Mouse (Mus musculus) forebrain, embryonic 12.5 days (tissue): Measurements from ENCODE around the gene Ptpn22. TPM values are rescaled to one million over a fixed set of nuclear protein-coding genes. Genes with fewer than 3 reads are reported as not detected.

Source experiments
- ATAC-seq: fragments of 200-750 bp; cut with Nextera tagmentation; 2 replicates; pipeline ENCODE4 v1.8.0; 2017; ENCODE audit warnings: moderate TSS enrichment; ENCODE audit not compliant: low FRiP score
- H3K27ac ChIP-seq: fragments of 300-500 bp; sonication (generic); 2 replicates; pipeline ENCODE4 v1.5.1; 2016; ENCODE audit warnings: mild to moderate bottlenecking
- H3K27me3 ChIP-seq: fragments of 300-500 bp; sonication (generic); 2 replicates; pipeline ENCODE4 v1.6.1; 2016; ENCODE audit warnings: mild to moderate bottlenecking
- H3K36me3 ChIP-seq: fragments of 300-500 bp; sonication (generic); replicated peaks from 2 replicates; pipeline ENCODE4 v1.6.1; 2016; ENCODE audit warnings: mild to moderate bottlenecking
- H3K4me1 ChIP-seq: fragments of 300-500 bp; sonication (generic); 2 replicates; pipeline ENCODE4 v1.6.1; 2016
- H3K4me2 ChIP-seq: fragments of 300-500 bp; sonication (generic); 2 replicates; pipeline ENCODE4 v1.6.1; 2016; ENCODE audit warnings: mild to moderate bottlenecking, moderate library complexity
- H3K4me3 ChIP-seq: fragments of 300-500 bp; sonication (generic); replicated peaks from 2 replicates; pipeline ENCODE4 v1.5.1; 2016; ENCODE audit warnings: mild to moderate bottlenecking
- H3K9ac ChIP-seq: fragments of 300-500 bp; sonication (generic); 2 replicates; pipeline ENCODE4 v1.6.1; 2016; ENCODE audit warnings: mild to moderate bottlenecking
- H3K9me3 ChIP-seq: fragments of 300-500 bp; sonication (generic); 2 replicates; pipeline ENCODE4 v1.6.1; 2016
- WGBS: fragments of 180-500 bp; shearing (Covaris S2); methylation state at CpG from one replicate; pipeline ENCODE4 v1.1.7; 2016; 5-methylcytosine and 5-hydroxymethylcytosine counted together
- polyA plus RNA-seq: library from polyadenylated mRNA; unstranded; fragments of >200 nt; fragmentation: Nextera tagmentation; extraction: Ambion mirVana; gene quantifications from 2 replicates; pipeline ENCODE4 v1.2.1, GENCODE M21; 2016

The Ptpn22 gene
- polyA plus RNA-seq, 1 experiment from 2014 or later: 0.29 TPM

GRCm38 (mm10) chr3:103864200-103864599 lies 4.6 kb downstream of the Ptpn22 start:
- Histone ChIP-seq H3K27me3 (no peaks in the 10 kb centered on the region), H3K4me3 (no peak overlapping the region), H3K27ac (no peak overlapping the region), H3K9me3 (no peaks in the 10 kb centered on the region), H3K4me1 (0 out of 2 replicates have a peak, but pooled peaks cover 4% of the 10 kb centered on the region), H3K4me2 (no peak overlapping the region), H3K9ac (no peak overlapping the region), H3K36me3 (no peaks in the 10 kb centered on the region)
- 92% methylated on average over 6 of the region's 6 CpGs for whole genome bisulfite sequencing
- ATAC-seq: no peak

DNA sequence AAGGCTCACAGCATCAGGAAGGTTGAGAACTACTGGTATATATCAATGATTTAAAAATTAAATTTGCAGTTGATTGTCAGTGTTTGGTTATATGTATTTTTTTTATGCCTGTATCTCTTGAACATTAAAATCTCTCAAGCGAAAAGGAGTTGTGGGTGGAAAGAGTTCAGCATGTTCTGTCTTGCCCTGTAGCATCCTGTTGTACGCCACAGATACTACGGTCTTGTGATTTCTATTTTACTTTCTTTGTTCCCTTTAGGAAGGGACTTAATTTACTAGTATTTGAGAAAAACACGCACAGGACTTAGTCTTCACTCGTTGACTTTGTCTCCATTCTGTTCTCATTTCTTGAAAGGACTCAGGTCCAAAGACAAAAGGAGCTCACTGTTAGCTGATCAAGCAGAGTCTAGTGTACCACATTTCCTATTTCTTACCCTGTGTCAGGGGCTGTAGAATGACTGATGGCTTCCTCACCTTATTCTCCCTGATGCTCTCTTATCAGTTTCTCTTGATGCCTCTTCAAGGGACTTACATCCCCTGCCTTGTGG lies 7.9 kb downstream of the Ptpn22 start:
- Histone ChIP-seq H3K27me3 (no peaks in the 10 kb centered on the region), H3K9me3 (no peaks in the 10 kb centered on the region), H3K27ac (no peak overlapping the region), H3K4me1 (no peaks in the 10 kb centered on the region), H3K4me2 (no peak overlapping the region), H3K9ac (no peak overlapping the region), H3K36me3 (no peaks in the 10 kb centered on the region), H3K4me3 (no peak overlapping the region)
- 87% methylated on average over 5 of the region's 5 CpGs for WGBS
- no peak for ATAC-seq

DNA sequence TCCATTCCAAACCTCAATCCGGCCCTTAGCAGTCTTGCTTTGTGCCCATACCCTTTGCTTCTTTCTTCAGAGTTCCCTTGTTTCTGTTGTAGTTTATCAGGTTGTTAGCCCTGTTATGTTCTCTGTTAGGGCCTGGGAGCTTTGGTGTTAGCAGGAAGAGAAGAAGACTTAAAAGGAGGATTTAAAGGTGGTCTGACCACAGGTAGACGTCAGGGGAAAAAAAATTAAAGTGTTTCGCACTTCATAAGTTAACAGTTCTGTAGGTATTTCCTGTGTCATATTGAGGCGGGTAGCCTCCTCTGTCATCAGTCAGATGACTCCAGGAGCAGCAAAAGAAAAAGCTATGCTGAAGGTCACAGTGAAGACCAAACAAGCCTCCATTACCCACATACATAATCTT lies 8.4 kb downstream of the Ptpn22 start:
- ATAC-seq: no peak
- Histone ChIP-seq H3K9ac (no peak overlapping the region), H3K4me2 (no peak overlapping the region), H3K27ac (no peak overlapping the region), H3K4me1 (no peaks in the 10 kb centered on the region), H3K9me3 (no peaks in the 10 kb centered on the region), H3K4me3 (no peak overlapping the region), H3K27me3 (no peaks in the 10 kb centered on the region), H3K36me3 (no peaks in the 10 kb centered on the region)
- WGBS: 82% methylated on average over 4 of the region's 4 CpGs

GRCm38 (mm10) chr3:103872663-103873098 lies 13.1 kb downstream of the Ptpn22 start:
- no peak overlapping the region for H3K4me2 ChIP-seq
- no peak overlapping the region for H3K9ac ChIP-seq
- WGBS: 82% methylated on average over 3 of the region's 3 CpGs
- H3K4me1 ChIP-seq: no peaks in the 10 kb centered on the region
- no peak overlapping the region for H3K27ac ChIP-seq
- no peak overlapping the region for H3K4me3 ChIP-seq
- H3K27me3 ChIP-seq: no peaks in the 10 kb centered on the region
- H3K9me3 ChIP-seq: no peaks in the 10 kb centered on the region
- no peak for ATAC-seq
- H3K36me3 ChIP-seq: no peaks in the 10 kb centered on the region

- H3K9me3 ChIP-seq: no peaks in the 10 kb centered on the region
- no peak for ATAC-seq
- no peaks in the 10 kb centered on the region for H3K4me1 ChIP-seq
- H3K4me2 ChIP-seq: no peak overlapping the region
- H3K4me3 ChIP-seq: no peak overlapping the region
- WGBS: 75% methylated on average over 7 of the region's 7 CpGs
- H3K36me3 ChIP-seq: no peaks in the 10 kb centered on the region
- no peak overlapping the region for H3K9ac ChIP-seq
- no peak overlapping the region for H3K27ac ChIP-seq
- no peaks in the 10 kb centered on the region for H3K27me3 ChIP-seq
These were observed 14.7 kb downstream of the Ptpn22 start for GRCm38 (mm10) chr3:103874329-103874728.

DNA sequence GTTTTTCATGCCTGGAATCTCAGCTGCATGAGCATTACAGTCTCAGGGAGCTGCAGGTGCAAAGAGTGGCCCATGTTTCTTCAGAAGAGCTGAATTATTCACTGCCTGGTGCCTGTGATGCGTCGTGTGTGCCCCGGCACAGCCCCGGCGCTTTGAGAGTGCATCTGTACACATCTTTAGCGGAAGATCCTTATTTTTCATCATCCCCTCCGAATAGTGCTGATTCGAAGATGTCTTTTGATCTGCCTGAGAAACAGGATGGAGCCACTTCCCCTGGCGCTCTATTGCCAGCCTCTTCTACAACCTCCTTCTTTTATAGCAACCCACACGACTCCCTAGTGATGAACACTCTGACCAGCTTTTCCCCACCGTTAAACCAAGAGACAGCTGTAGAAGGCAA lies 26.4 kb downstream of the Ptpn22 start:
- Histone ChIP-seq H3K4me2 (no peak overlapping the region), H3K9ac (no peak overlapping the region), H3K4me3 (no peak overlapping the region), H3K4me1 (no peaks in the 10 kb centered on the region), H3K27ac (no peak overlapping the region), H3K36me3 (no peaks in the 10 kb centered on the region), H3K9me3 (no peaks in the 10 kb centered on the region), H3K27me3 (no peaks in the 10 kb centered on the region)
- ATAC-seq: no peak
- WGBS: 86% methylated on average over 11 of the region's 11 CpGs

GRCm38 (mm10) chr3:103887581-103887980 lies 28.0 kb downstream of the Ptpn22 start:
- no peaks in the 10 kb centered on the region for H3K9me3 ChIP-seq
- WGBS: 28% methylated on average over 3 of the region's 3 CpGs
- no peak for ATAC-seq
- no peak overlapping the region for H3K4me2 ChIP-seq
- H3K9ac ChIP-seq: no peak overlapping the region
- H3K4me3 ChIP-seq: no peak overlapping the region
- no peaks in the 10 kb centered on the region for H3K36me3 ChIP-seq
- H3K27ac ChIP-seq: no peak overlapping the region
- H3K4me1 ChIP-seq: no peaks in the 10 kb centered on the region
- H3K27me3 ChIP-seq: no peaks in the 10 kb centered on the region

DNA sequence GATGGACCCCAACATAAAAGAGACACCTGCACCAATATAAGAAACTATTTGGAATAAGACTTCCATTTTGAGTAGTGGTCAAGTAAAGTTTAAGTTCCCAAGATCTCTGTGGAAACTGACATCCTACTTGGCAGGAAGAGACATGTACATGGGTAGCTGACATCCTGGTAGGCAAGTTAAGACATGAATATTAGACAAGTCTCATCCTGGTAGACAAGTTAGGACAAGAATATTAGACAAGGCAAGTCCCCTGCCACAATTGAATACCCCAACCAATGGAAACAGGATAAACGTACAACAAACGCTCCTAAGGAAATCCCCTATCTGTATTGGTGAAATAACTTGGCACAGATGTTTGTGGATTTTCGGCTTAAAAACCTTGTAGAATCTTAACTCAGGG lies 33.8 kb downstream of the Ptpn22 start:
- Histone ChIP-seq H3K9me3 (no peaks in the 10 kb centered on the region), H3K9ac (no peak overlapping the region), H3K36me3 (no peaks in the 10 kb centered on the region), H3K27ac (no peak overlapping the region), H3K27me3 (no peaks in the 10 kb centered on the region), H3K4me3 (no peak overlapping the region), H3K4me1 (no peaks in the 10 kb centered on the region), H3K4me2 (no peak overlapping the region)
- no peak for ATAC-seq
- WGBS: 89% methylated on average over 3 of the region's 3 CpGs

- Histone ChIP-seq H3K27ac (no peak overlapping the region), H3K36me3 (no peaks in the 10 kb centered on the region), H3K4me3 (no peak overlapping the region), H3K9ac (no peak overlapping the region), H3K27me3 (no peaks in the 10 kb centered on the region), H3K9me3 (no peaks in the 10 kb centered on the region), H3K4me1 (no peaks in the 10 kb centered on the region), H3K4me2 (no peak overlapping the region)
- no peak for ATAC-seq
- 88% methylated on average over 1 of the region's 1 CpGs for WGBS
These were observed 45.1 kb downstream of the Ptpn22 start for GRCm38 (mm10) chr3:103904705-103905104.

GRCm38 (mm10) chr3:103907335-103908030 lies 47.9 kb downstream of the Ptpn22 start:
- Histone ChIP-seq H3K4me3 (no peak overlapping the region), H3K9ac (no peak overlapping the region), H3K9me3 (no peaks in the 10 kb centered on the region), H3K36me3 (no peaks in the 10 kb centered on the region), H3K27ac (no peak overlapping the region), H3K27me3 (no peaks in the 10 kb centered on the region), H3K4me2 (no peak overlapping the region), H3K4me1 (no peaks in the 10 kb centered on the region)
- ATAC-seq: no peak
- 86% methylated on average over 5 of the region's 5 CpGs for WGBS

DNA sequence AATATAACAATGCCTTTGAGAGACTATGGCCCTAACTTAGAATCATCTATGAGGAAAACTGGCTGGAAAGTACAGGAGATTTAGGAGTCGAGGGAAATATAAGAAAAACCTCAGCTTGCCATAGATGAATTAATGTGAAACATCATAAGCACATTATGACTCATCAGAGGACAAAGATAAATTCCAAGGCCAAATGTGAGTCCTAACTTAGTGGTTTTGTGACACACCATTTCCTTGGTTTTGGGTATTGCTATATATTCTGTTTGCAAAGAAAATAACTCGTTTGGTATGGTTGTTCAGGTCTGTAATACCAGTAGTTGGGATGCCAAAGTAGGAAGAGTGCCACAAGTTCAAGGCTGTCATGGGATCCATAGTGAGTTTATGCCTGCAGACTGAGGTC lies 49.2 kb downstream of the Ptpn22 start:
- Histone ChIP-seq H3K36me3 (no peaks in the 10 kb centered on the region), H3K27me3 (no peaks in the 10 kb centered on the region), H3K4me3 (no peak overlapping the region), H3K4me2 (no peak overlapping the region), H3K9me3 (no peaks in the 10 kb centered on the region), H3K27ac (no peak overlapping the region), H3K4me1 (peaks cover 4% of the 10 kb centered on the region; the same call in 1 of the 2 replicates), H3K9ac (no peak overlapping the region)
- ATAC-seq: no peak
- 61% methylated on average over 2 of the region's 2 CpGs for WGBS

GRCm38 (mm10) chr3:103913451-103913961 lies 53.9 kb downstream of the Ptpn22 start:
- WGBS: 6% methylated on average over 11 of the region's 11 CpGs
- H3K9ac ChIP-seq: peak overlapping the region; percentile 41

More at GRCm38 (mm10) chr3:103913451-103913961, 53.9 kb downstream of the Ptpn22 start:
- H3K27ac ChIP-seq: peak overlapping the region; percentile 91
- no peaks in the 10 kb centered on the region for H3K27me3 ChIP-seq
- H3K4me2 ChIP-seq: peak overlapping the region; percentile 56
- no peaks in the 10 kb centered on the region for H3K9me3 ChIP-seq
- H3K4me3 ChIP-seq: peak overlapping the region; percentile 97
- H3K36me3 ChIP-seq: no peaks in the 10 kb centered on the region
- peaks cover 14% of the 10 kb centered on the region for H3K4me1 ChIP-seq
- peak; percentile 24; the same call in 1 of the 2 replicates for ATAC-seq
